Mouse (Mus musculus) heart, adult 11 months (tissue): ENCODE measurements at regions not wholly inside any gene's neighbourhood (a gene's known extent, or its start where the extent isn't known, plus 50 kb on each side); places are given as distances from the start of the nearest gene placed in this dataset.

Source experiments
- DNase-seq: peaks from one replicate; pipeline ENCODE4 v3.0.0; 2022

- no peak for DNase-seq
Measured at GRCm38 (mm10) chr6:51170414-51170813, 262.1 kb upstream of the Nfe2l3 start.

GRCm38 (mm10) chr6:51170871-51171270 lies 261.6 kb upstream of the Nfe2l3 start:
- DNase-seq, result peak; percentile 98

- DNase-seq, result peak; percentile 95
Measured at GRCm38 (mm10) chr6:51171761-51172160, 260.7 kb upstream of the Nfe2l3 start.

GRCm38 (mm10) chr6:51172331-51172791 lies 260.1 kb upstream of the Nfe2l3 start:
- no peak for DNase-seq

- peak; percentile 100 for DNase-seq
Measured at GRCm38 (mm10) chr6:51172856-51173619, 259.4 kb upstream of the Nfe2l3 start.

GRCm38 (mm10) chr6:51173620-51174442 lies 258.6 kb upstream of the Nfe2l3 start:
- peak; percentile 92 for DNase-seq

GRCm38 (mm10) chr6:51174443-51175021 lies 257.9 kb upstream of the Nfe2l3 start:
- peak; percentile 92 for DNase-seq

GRCm38 (mm10) chr6:51175616-51176590 lies 256.6 kb upstream of the Nfe2l3 start:
- no peak for DNase-seq

- DNase-seq, result no peak
Measured at GRCm38 (mm10) chr6:51176791-51177433, 255.6 kb upstream of the Nfe2l3 start.

GRCm38 (mm10) chr6:51177701-51178060 lies 254.8 kb upstream of the Nfe2l3 start:
- DNase-seq, result no peak

- DNase-seq, result peak; percentile 99
Measured at GRCm38 (mm10) chr6:51178061-51178791, 254.2 kb upstream of the Nfe2l3 start.

GRCm38 (mm10) chr6:51178799-51179398 lies 253.6 kb upstream of the Nfe2l3 start:
- DNase-seq, result peak; percentile 15

- DNase-seq, result peak; percentile 28
Measured at GRCm38 (mm10) chr6:51179741-51180537, 252.5 kb upstream of the Nfe2l3 start.

GRCm38 (mm10) chr6:51180881-51181875 lies 251.3 kb upstream of the Nfe2l3 start:
- DNase-seq, result no peak

- no peak for DNase-seq
Measured at GRCm38 (mm10) chr6:51181905-51182304, 250.6 kb upstream of the Nfe2l3 start.

- no peak for DNase-seq
Measured at GRCm38 (mm10) chr6:51182771-51183284, 249.6 kb upstream of the Nfe2l3 start.

GRCm38 (mm10) chr6:51183576-51184420 lies 248.7 kb upstream of the Nfe2l3 start:
- peak; percentile 60 for DNase-seq
